Mouse (Mus musculus): ENCODE results near the gene Plscr3. TPM values are rescaled to one million over a fixed set of nuclear protein-coding genes. Genes with fewer than 3 reads are reported as not detected.
A peak's percentile ranks its signal among the peaks of the same experiment; 100 is the strongest.

The Plscr3 gene
- polyA plus RNA-seq, 1 experiment = 41.3 TPM

DNA sequence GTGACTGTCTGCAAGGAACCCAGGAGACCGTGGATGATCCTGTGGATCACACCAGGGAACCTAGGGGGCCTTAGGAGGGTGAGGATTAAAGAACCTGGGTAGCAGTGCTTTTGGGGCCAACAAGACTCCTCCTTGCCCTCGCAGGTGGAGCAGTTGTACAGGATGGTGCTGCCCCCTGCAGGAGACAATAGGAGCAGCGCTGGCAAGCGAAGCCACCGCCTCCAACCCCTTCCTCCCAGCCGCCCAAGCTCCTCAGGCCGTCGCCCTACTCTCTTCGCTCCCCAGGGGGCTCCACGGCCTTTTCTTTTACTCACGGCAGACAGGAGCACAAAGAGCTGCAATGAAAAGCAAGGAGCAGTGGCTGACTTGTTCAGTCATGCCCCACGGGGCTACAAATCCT, 30.7 kb downstream of the Plscr3 start:
- H3K4me3 ChIP-seq (replicated peaks) = peak overlapping the region; percentile 67
- peaks cover 2% of the 10 kb centered on the region for H3K36me3 ChIP-seq (replicated peaks; ENCODE audit: low read length)
- H3K27me3 ChIP-seq (replicated peaks) = peaks cover 6% of the 10 kb centered on the region
- no peak for TF ChIP-seq FLI1 (IDR thresholded peaks at IDR 0.05; ENCODE audit: low read length)
- no peak for TF ChIP-seq GATA1 (IDR thresholded peaks at IDR 0.05; ENCODE audit: borderline replicate concordance, low read length)
- H3K9me3 ChIP-seq = no peaks in the 10 kb centered on the region
- peaks cover 67% of the 10 kb centered on the region for H3K4me1 ChIP-seq

DNA sequence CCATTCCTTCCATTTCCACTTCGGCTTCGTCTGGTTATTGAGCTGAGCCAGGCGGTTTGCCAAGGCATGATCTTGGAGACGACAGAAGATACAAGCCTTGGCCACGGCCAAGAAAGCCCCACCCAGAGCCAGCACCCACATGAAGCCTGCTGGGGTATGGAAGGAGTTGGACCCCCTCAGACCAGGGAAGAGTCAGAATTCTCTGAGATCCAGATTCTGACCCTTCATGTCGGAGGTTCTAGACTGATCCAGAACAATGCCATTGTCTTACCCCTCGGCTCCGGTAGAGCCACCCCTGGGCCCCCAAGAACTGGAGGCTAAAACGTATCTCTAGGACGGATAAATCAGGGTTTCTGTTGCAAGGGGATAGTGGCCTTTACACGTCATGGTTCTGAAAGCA, 31.7 kb downstream of the Plscr3 start, which contains the start of gene Tmem95:
Gene Tmem95, minus strand, starts transcription at position 141 of the 400 bp plus-strand sequence.
- TF ChIP-seq GATA1 (IDR thresholded peaks at IDR 0.05; ENCODE audit: borderline replicate concordance, low read length) (no peak), FLI1 (IDR thresholded peaks at IDR 0.05; ENCODE audit: low read length) (no peak)
- H3K27me3 ChIP-seq (replicated peaks) = peaks cover 6% of the 10 kb centered on the region
- H3K36me3 ChIP-seq (replicated peaks; ENCODE audit: low read length) = peaks cover 5% of the 10 kb centered on the region
- no peaks in the 10 kb centered on the region for H3K9me3 ChIP-seq
- H3K4me1 ChIP-seq = peaks cover 73% of the 10 kb centered on the region
- H3K4me3 ChIP-seq (replicated peaks) = peak within 1 kb of the TSS; percentile 67

- H3K4me3 ChIP-seq (replicated peaks) = peak overlapping the region; percentile 40
- no peaks in the 10 kb centered on the region for H3K9me3 ChIP-seq
- peaks cover 73% of the 10 kb centered on the region for H3K4me1 ChIP-seq
- H3K36me3 ChIP-seq (replicated peaks; ENCODE audit: low read length) = peaks cover 9% of the 10 kb centered on the region
- TF ChIP-seq FLI1 (IDR thresholded peaks at IDR 0.05; ENCODE audit: low read length) = no peak
- TF ChIP-seq GATA1 (IDR thresholded peaks at IDR 0.05; ENCODE audit: borderline replicate concordance, low read length) = no peak
- H3K27me3 ChIP-seq (replicated peaks) = peaks cover 6% of the 10 kb centered on the region
Measured at GRCm38 (mm10) chr11:69878399-69878798, 32.2 kb downstream of the Plscr3 start.

DNA sequence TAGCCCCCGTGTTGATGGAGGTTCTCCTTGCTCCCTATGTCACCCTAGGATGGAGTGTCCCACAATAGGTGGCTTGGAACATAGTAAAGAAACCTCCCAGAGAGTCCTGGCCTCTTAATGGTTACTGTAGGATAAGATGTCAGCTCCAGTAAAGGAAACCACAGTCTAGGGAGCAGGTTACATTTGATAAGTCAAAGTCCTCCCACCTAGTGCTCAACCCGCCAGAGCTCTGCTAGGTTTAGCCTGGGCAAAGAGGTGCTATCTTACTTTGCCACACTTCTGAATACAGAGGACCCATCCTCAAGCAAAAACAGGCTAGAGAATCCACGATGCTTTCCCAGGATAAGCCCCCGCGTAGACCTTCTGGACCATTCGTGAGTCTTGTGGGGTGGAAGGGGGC, 32.8 kb downstream of the Plscr3 start:
- Histone ChIP-seq H3K4me1 (peaks cover 78% of the 10 kb centered on the region), H3K27me3 (replicated peaks) (peaks cover 6% of the 10 kb centered on the region), H3K4me3 (replicated peaks) (peak overlapping the region; percentile 95), H3K36me3 (replicated peaks; ENCODE audit: low read length) (peaks cover 15% of the 10 kb centered on the region), H3K9me3 (no peaks in the 10 kb centered on the region)
- no peak for TF ChIP-seq FLI1 (IDR thresholded peaks at IDR 0.05; ENCODE audit: low read length)
- TF ChIP-seq GATA1 (IDR thresholded peaks at IDR 0.05; ENCODE audit: borderline replicate concordance, low read length) = no peak

- Histone ChIP-seq H3K4me1 (peaks cover 84% of the 10 kb centered on the region), H3K27me3 (replicated peaks) (peaks cover under 1% of the 10 kb centered on the region), H3K36me3 (replicated peaks; ENCODE audit: low read length) (peaks cover 22% of the 10 kb centered on the region), H3K9me3 (no peaks in the 10 kb centered on the region), H3K4me3 (replicated peaks) (peak overlapping the region; percentile 95)
- TF ChIP-seq GATA1 (IDR thresholded peaks at IDR 0.05; ENCODE audit: borderline replicate concordance, low read length) (no peak), FLI1 (IDR thresholded peaks at IDR 0.05; ENCODE audit: low read length) (no peak)
Measured at GRCm38 (mm10) chr11:69879711-69880110, 33.5 kb downstream of the Plscr3 start.

- H3K4me1 ChIP-seq = peaks cover 80% of the 10 kb centered on the region
Measured at GRCm38 (mm10) chr11:69880506-69880852, 34.3 kb downstream of the Plscr3 start.

GRCm38 (mm10) chr11:69880853-69881603, 34.9 kb downstream of the Plscr3 start, which contains the start of gene Kctd11:
Gene Kctd11 (minus strand): TSS chr11:69881406.
- peaks cover 75% of the 10 kb centered on the region for H3K4me1 ChIP-seq
- H3K9me3 ChIP-seq = no peaks in the 10 kb centered on the region
- no peaks in the 10 kb centered on the region for H3K27me3 ChIP-seq (replicated peaks)
- TF ChIP-seq GATA1 (IDR thresholded peaks at IDR 0.05; ENCODE audit: borderline replicate concordance, low read length) = no peak
- TF ChIP-seq FLI1 (IDR thresholded peaks at IDR 0.05; ENCODE audit: low read length) = no peak
- peaks cover 36% of the 10 kb centered on the region for H3K36me3 ChIP-seq (replicated peaks; ENCODE audit: low read length)
- H3K4me3 ChIP-seq (replicated peaks) = peak within 1 kb of the TSS; percentile 95

More at GRCm38 (mm10) chr11:69880506-69880852, 34.3 kb downstream of the Plscr3 start:
- Histone ChIP-seq H3K27me3 (replicated peaks) (no peaks in the 10 kb centered on the region), H3K9me3 (no peaks in the 10 kb centered on the region), H3K4me3 (replicated peaks) (peak overlapping the region; percentile 95), H3K36me3 (replicated peaks; ENCODE audit: low read length) (peaks cover 30% of the 10 kb centered on the region)
- no peak for TF ChIP-seq FLI1 (IDR thresholded peaks at IDR 0.05; ENCODE audit: low read length)

GRCm38 (mm10) chr11:69881787-69882670, 35.9 kb downstream of the Plscr3 start:
- Histone ChIP-seq H3K4me1 (peaks cover 68% of the 10 kb centered on the region), H3K36me3 (replicated peaks; ENCODE audit: low read length) (peaks cover 46% of the 10 kb centered on the region)

GRCm38 (mm10) chr11:69883066-69883465, 36.9 kb downstream of the Plscr3 start:
- no peaks in the 10 kb centered on the region for H3K9me3 ChIP-seq
- TF ChIP-seq GATA1 (IDR thresholded peaks at IDR 0.05; ENCODE audit: borderline replicate concordance, low read length) (no peak), FLI1 (IDR thresholded peaks at IDR 0.05; ENCODE audit: low read length) (no peak)
- peaks cover 56% of the 10 kb centered on the region for H3K36me3 ChIP-seq (replicated peaks; ENCODE audit: low read length)
- H3K4me3 ChIP-seq (replicated peaks) = no peak overlapping the region
- H3K27me3 ChIP-seq (replicated peaks) = no peaks in the 10 kb centered on the region
- H3K4me1 ChIP-seq = peaks cover 62% of the 10 kb centered on the region

More at GRCm38 (mm10) chr11:69881787-69882670, 35.9 kb downstream of the Plscr3 start:
- Histone ChIP-seq H3K9me3 (no peaks in the 10 kb centered on the region), H3K4me3 (replicated peaks) (peak overlapping the region; percentile 95), H3K27me3 (replicated peaks) (no peaks in the 10 kb centered on the region)
- no peak for TF ChIP-seq FLI1 (IDR thresholded peaks at IDR 0.05; ENCODE audit: low read length)
- TF ChIP-seq GATA1 (IDR thresholded peaks at IDR 0.05; ENCODE audit: borderline replicate concordance, low read length) = no peak
